Mouse (Mus musculus): ENCODE data around the gene Gm5447. TPM values are rescaled to one million over a fixed set of nuclear protein-coding genes. Genes with fewer than 3 reads are reported as not detected.

The Gm5447 gene
- polyA plus RNA-seq, 1 experiment: 0.02 TPM

- Histone ChIP-seq H3K79me3 (ENCODE audit: low read depth) (no peaks in the 10 kb centered on the region), H3K36me3 (ENCODE audit: control insufficient read depth, insufficient read depth) (no peaks in the 10 kb centered on the region), H3K27me3 (ENCODE audit: control insufficient read depth, insufficient read depth, insufficient read length) (no peaks in the 10 kb centered on the region), H3K4me3 (ENCODE audit: insufficient read depth, poor library complexity, severe bottlenecking) (no peak overlapping the region), H3ac (ENCODE audit: control insufficient read depth, insufficient read length, low read depth) (no peak overlapping the region), H3K79me2 (ENCODE audit: control insufficient read depth, insufficient read depth) (no peaks in the 10 kb centered on the region)
- TF ChIP-seq CTCF (IDR thresholded peaks at IDR 0.05; ENCODE audit: control insufficient read depth, insufficient read depth, insufficient read length): no peak
- no peak for TF ChIP-seq MYOD1 (IDR thresholded peaks at IDR 0.05; ENCODE audit: control insufficient read depth, insufficient read length, low read depth)
- TF ChIP-seq MAX (IDR thresholded peaks at IDR 0.05): no peak
Observed at GRCm38 (mm10) chr13:31017545-31017944, 43.5 kb downstream of the Gm5447 start.

- TF ChIP-seq CEBPB (IDR thresholded peaks at IDR 0.05; ENCODE audit: low read depth) (no peak), FOSL1 (IDR thresholded peaks at IDR 0.05; ENCODE audit: insufficient read depth, low read length, poor library complexity, severe bottlenecking) (no peak), USF1 (IDR thresholded peaks at IDR 0.05; ENCODE audit: low read depth) (no peak), CTCF (IDR thresholded peaks at IDR 0.05; ENCODE audit: control insufficient read depth, insufficient read depth, insufficient read length) (no peak), MAX (IDR thresholded peaks at IDR 0.05) (no peak), MYOG (IDR thresholded peaks at IDR 0.05; ENCODE audit: control insufficient read depth, extremely low read depth, insufficient read length) (no peak), MYOD1 (IDR thresholded peaks at IDR 0.05; ENCODE audit: control insufficient read depth, insufficient read length, low read depth) (no peak)
- no peaks in the 10 kb centered on the region for H3K36me3 ChIP-seq (ENCODE audit: control insufficient read depth, insufficient read depth)
- no peak overlapping the region for H3ac ChIP-seq (ENCODE audit: control insufficient read depth, insufficient read length, low read depth)
- H3K4me3 ChIP-seq (ENCODE audit: insufficient read depth, poor library complexity, severe bottlenecking): no peak overlapping the region
- no peaks in the 10 kb centered on the region for H3K27me3 ChIP-seq (ENCODE audit: control insufficient read depth, insufficient read depth, insufficient read length)
- H3K79me3 ChIP-seq (ENCODE audit: low read depth): no peaks in the 10 kb centered on the region
- H3K79me2 ChIP-seq (ENCODE audit: control insufficient read depth, insufficient read depth): no peaks in the 10 kb centered on the region
Observed at GRCm38 (mm10) chr13:31021514-31021913, 47.5 kb downstream of the Gm5447 start.

- no peaks in the 10 kb centered on the region for H3K79me3 ChIP-seq (ENCODE audit: low read depth)
- no peak overlapping the region for H3ac ChIP-seq (ENCODE audit: control insufficient read depth, insufficient read length, low read depth)
- H3K79me2 ChIP-seq (ENCODE audit: control insufficient read depth, insufficient read depth): no peaks in the 10 kb centered on the region
- no peaks in the 10 kb centered on the region for H3K27me3 ChIP-seq (ENCODE audit: control insufficient read depth, insufficient read depth, insufficient read length)
- TF ChIP-seq MYOG (IDR thresholded peaks at IDR 0.05; ENCODE audit: control insufficient read depth, extremely low read depth, insufficient read length) (no peak), CEBPB (IDR thresholded peaks at IDR 0.05; ENCODE audit: low read depth) (no peak), USF1 (IDR thresholded peaks at IDR 0.05; ENCODE audit: low read depth) (no peak), MAX (IDR thresholded peaks at IDR 0.05) (no peak)
- H3K4me3 ChIP-seq (ENCODE audit: insufficient read depth, poor library complexity, severe bottlenecking): no peak overlapping the region
- no peaks in the 10 kb centered on the region for H3K36me3 ChIP-seq (ENCODE audit: control insufficient read depth, insufficient read depth)
Observed at GRCm38 (mm10) chr13:31021927-31022326, 47.9 kb downstream of the Gm5447 start.

GRCm38 (mm10) chr13:31023664-31024063, 49.7 kb downstream of the Gm5447 start:
- Histone ChIP-seq H3ac (ENCODE audit: control insufficient read depth, insufficient read length, low read depth) (no peak overlapping the region), H3K79me2 (ENCODE audit: control insufficient read depth, insufficient read depth) (no peaks in the 10 kb centered on the region), H3K36me3 (ENCODE audit: control insufficient read depth, insufficient read depth) (no peaks in the 10 kb centered on the region), H3K4me3 (ENCODE audit: insufficient read depth, poor library complexity, severe bottlenecking) (no peak overlapping the region), H3K27me3 (ENCODE audit: control insufficient read depth, insufficient read depth, insufficient read length) (no peaks in the 10 kb centered on the region), H3K79me3 (ENCODE audit: low read depth) (no peaks in the 10 kb centered on the region)
- no peak for TF ChIP-seq CEBPB (IDR thresholded peaks at IDR 0.05; ENCODE audit: low read depth)
- no peak for TF ChIP-seq MYOG (IDR thresholded peaks at IDR 0.05; ENCODE audit: control insufficient read depth, extremely low read depth, insufficient read length)
- no peak for TF ChIP-seq CTCF (IDR thresholded peaks at IDR 0.05; ENCODE audit: control insufficient read depth, insufficient read depth, insufficient read length)
- no peak for TF ChIP-seq MYOD1 (IDR thresholded peaks at IDR 0.05; ENCODE audit: control insufficient read depth, insufficient read length, low read depth)
- TF ChIP-seq MAX (IDR thresholded peaks at IDR 0.05): no peak
- no peak for TF ChIP-seq FOSL1 (IDR thresholded peaks at IDR 0.05; ENCODE audit: insufficient read depth, low read length, poor library complexity, severe bottlenecking)
- no peak for TF ChIP-seq USF1 (IDR thresholded peaks at IDR 0.05; ENCODE audit: low read depth)

Other genes with a start within 250 kb of the Gm5447 start
- gene Irf4, start 225.0 kb upstream of the Gm5447 start, polyA plus RNA-seq (2012; fragmentation: generic; extraction: Trizol): not detected
- gene Hus1b, start 26.4 kb upstream of the Gm5447 start, polyA plus RNA-seq (2012; fragmentation: generic; extraction: Trizol): 0.06 TPM
- 10.8 TPM for gene Exoc2, start 111 bp upstream of the Gm5447 start, polyA plus RNA-seq (2012; fragmentation: generic; extraction: Trizol)

All from C2C12 (cell line).